Mouse (Mus musculus) limb, embryonic 15.5 days (tissue): ENCODE results near the gene Dnajc2. TPM values are rescaled to one million over a fixed set of nuclear protein-coding genes. Genes with fewer than 3 reads are reported as not detected.

Experiments used
- ATAC-seq: fragments of 200-750 bp; cut with Nextera tagmentation; 2 replicates; pipeline ENCODE4 v1.8.0; 2017; ENCODE audit warnings: low read depth, moderate TSS enrichment; ENCODE audit not compliant: insufficient number of reproducible peaks, low FRiP score, low TSS enrichment
- H3K27ac ChIP-seq: fragments of 300-500 bp; sonication (generic); 2 replicates; pipeline ENCODE4 v1.5.1; 2015; ENCODE audit warnings: moderate library complexity, mild to moderate bottlenecking, inconsistent platforms
- H3K27me3 ChIP-seq: fragments of 300-500 bp; sonication (generic); 2 replicates; pipeline ENCODE4 v1.6.1; 2015; ENCODE audit warnings: inconsistent platforms
- H3K36me3 ChIP-seq: fragments of 300-500 bp; sonication (generic); 2 replicates; pipeline ENCODE4 v1.6.1; 2015; ENCODE audit warnings: inconsistent platforms
- H3K4me1 ChIP-seq: fragments of 300-500 bp; sonication (generic); 2 replicates; pipeline ENCODE4 v1.6.1; 2015; ENCODE audit warnings: inconsistent platforms
- H3K4me2 ChIP-seq: fragments of 300-500 bp; sonication (generic); 2 replicates; pipeline ENCODE4 v1.6.1; 2015; ENCODE audit warnings: mild to moderate bottlenecking, inconsistent platforms
- H3K4me3 ChIP-seq: fragments of 300-500 bp; sonication (generic); 2 replicates; pipeline ENCODE4 v1.5.1; 2015; ENCODE audit warnings: mild to moderate bottlenecking, inconsistent platforms
- H3K9ac ChIP-seq: fragments of 300-500 bp; sonication (generic); 2 replicates; pipeline ENCODE4 v1.6.1; 2015; ENCODE audit warnings: inconsistent platforms
- H3K9me3 ChIP-seq: fragments of 300-500 bp; sonication (generic); 2 replicates; pipeline ENCODE4 v1.6.1; 2016; ENCODE audit warnings: inconsistent platforms
- WGBS: fragments of 180-500 bp; shearing (Covaris S2); methylation state at CpG from one replicate; pipeline ENCODE4 v1.1.7; 2015; 5-methylcytosine and 5-hydroxymethylcytosine counted together
- polyA plus RNA-seq: library from polyadenylated mRNA; unstranded; fragments of >200 nt; fragmentation: Nextera tagmentation; extraction: Ambion mirVana; gene quantifications from 2 replicates; pipeline ENCODE4 v1.2.1, GENCODE M21; 2015

The Dnajc2 gene
- polyA plus RNA-seq = 51.0 and 52.1 TPM in 2 replicates

DNA sequence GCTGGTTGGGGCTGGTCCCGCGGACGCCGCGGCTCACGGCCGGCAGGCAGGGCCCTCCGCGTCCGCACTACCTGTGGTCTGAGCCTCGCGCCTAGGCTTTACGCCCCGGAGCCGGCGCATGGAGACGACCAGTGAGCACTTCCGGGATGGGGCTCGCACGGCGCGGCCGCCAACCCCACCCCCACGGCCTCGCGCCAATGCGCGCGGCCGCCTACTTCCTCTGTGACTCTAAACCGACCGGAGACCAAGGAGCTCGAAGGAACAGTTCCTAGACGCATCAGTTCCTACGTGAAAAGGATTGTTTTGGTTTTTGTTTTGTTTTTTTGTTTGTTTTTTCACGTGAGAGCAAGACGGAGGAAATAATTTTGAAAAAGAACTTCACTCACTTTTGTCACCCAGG lies at the start of gene Dnajc2, which contains the start of gene Psmc2:
Dnajc2 (minus strand) TSS at position 199 of the 400 bp plus-strand sequence.
Psmc2 (plus strand) TSS at position 231 of the 400 bp plus-strand sequence.
- Histone ChIP-seq H3K4me3 (peak within 1 kb of the TSS; percentile 96), H3K9me3 (no peaks in the 10 kb centered on the region), H3K4me1 (peaks cover 13% of the 10 kb centered on the region), H3K9ac (peak within 1 kb of the TSS; percentile 71), H3K4me2 (peak within 1 kb of the TSS; percentile 96), H3K36me3 (peaks cover 32% of the 10 kb centered on the region), H3K27me3 (no peaks in the 10 kb centered on the region), H3K27ac (peak within 1 kb of the TSS; percentile 79)
- WGBS = under 1% methylated on average over 37 of the region's 37 CpGs
- ATAC-seq = peak; percentile 87

DNA sequence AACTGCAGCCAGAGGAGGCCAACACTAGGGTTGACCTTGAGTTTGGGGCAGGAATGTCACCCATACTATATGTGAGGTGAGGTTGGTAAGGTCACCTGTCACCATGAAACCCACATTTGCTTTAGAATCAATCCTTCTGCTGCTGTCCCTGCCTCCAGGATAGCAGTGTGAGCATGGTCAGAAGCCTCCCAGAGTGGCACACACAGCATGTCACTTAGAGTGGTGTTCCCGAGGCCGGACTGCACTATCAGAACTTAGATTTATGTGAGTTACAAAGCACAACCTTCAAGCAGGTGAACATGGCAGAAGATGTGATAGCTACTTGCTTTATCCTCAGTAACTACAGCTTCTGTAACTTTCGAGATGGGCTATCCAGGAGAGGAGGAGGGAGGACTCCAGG lies 46.7 kb upstream of the Dnajc2 start:
- Histone ChIP-seq H3K9ac (no peak overlapping the region), H3K36me3 (no peaks in the 10 kb centered on the region), H3K27me3 (no peaks in the 10 kb centered on the region), H3K27ac (no peak overlapping the region), H3K4me2 (no peak overlapping the region), H3K9me3 (no peaks in the 10 kb centered on the region), H3K4me1 (no peaks in the 10 kb centered on the region), H3K4me3 (no peak overlapping the region)
- WGBS = 73% methylated on average over 3 of the region's 3 CpGs
- no peak for ATAC-seq

DNA sequence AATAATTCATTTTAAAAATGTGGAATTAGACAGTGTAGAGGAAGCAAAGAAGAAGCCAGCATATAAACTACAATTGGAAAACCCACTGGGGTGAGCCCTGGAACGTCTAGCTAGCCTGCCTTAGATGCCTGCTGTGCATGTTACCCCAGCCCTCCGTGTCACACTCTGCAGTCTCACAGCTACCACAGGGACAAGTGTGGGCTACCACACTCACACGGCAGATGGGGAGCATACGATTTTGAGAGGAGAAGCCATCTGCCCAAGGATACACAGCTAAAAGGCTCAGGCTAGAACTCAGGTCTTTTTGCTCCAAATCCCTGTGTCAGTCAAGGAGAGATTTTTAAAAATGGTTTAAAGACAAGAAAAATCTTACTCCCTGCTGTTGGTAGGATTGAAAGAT lies 43.8 kb upstream of the Dnajc2 start:
- H3K4me3 ChIP-seq = no peak overlapping the region
- no peaks in the 10 kb centered on the region for H3K27me3 ChIP-seq
- no peak overlapping the region for H3K4me2 ChIP-seq
- no peak overlapping the region for H3K27ac ChIP-seq
- ATAC-seq = no peak
- no peak overlapping the region for H3K9ac ChIP-seq
- H3K36me3 ChIP-seq = no peaks in the 10 kb centered on the region
- WGBS = 62% methylated on average over 4 of the region's 4 CpGs
- no peaks in the 10 kb centered on the region for H3K9me3 ChIP-seq
- no peaks in the 10 kb centered on the region for H3K4me1 ChIP-seq

DNA sequence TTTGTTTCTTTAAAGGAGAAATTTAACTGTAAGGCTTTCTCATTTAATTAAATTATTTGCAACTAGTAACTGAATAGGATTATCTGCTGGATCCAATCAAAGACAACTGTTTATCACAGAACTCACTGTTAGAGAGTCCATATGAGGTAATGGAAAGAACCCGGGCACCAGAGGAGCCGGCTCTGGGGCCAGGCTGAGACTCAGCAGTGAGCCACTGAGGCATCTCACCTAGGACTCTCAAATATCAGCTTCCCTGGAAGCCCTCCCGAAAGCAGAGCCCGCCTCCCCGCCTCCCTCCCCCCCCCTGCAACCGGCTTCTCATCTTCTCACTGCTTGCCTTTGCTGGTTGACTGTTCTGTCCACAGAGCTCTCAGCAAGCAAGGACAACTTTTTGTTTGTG lies 42.6 kb upstream of the Dnajc2 start:
- no peak for ATAC-seq
- Histone ChIP-seq H3K27me3 (no peaks in the 10 kb centered on the region), H3K27ac (no peak overlapping the region), H3K9ac (no peak overlapping the region), H3K9me3 (no peaks in the 10 kb centered on the region), H3K4me2 (no peak overlapping the region), H3K36me3 (no peaks in the 10 kb centered on the region), H3K4me1 (no peaks in the 10 kb centered on the region), H3K4me3 (no peak overlapping the region)
- 21% methylated on average over 6 of the region's 6 CpGs for WGBS

GRCm38 (mm10) chr5:21826370-21826769 lies 41.3 kb upstream of the Dnajc2 start:
- WGBS = 52% methylated on average over 7 of the region's 7 CpGs
- H3K36me3 ChIP-seq = no peaks in the 10 kb centered on the region
- no peaks in the 10 kb centered on the region for H3K9me3 ChIP-seq
- no peaks in the 10 kb centered on the region for H3K4me1 ChIP-seq
- no peak overlapping the region for H3K4me2 ChIP-seq
- H3K4me3 ChIP-seq = no peak overlapping the region
- no peak overlapping the region for H3K27ac ChIP-seq
- H3K27me3 ChIP-seq = no peaks in the 10 kb centered on the region
- H3K9ac ChIP-seq = no peak overlapping the region
- ATAC-seq = no peak

DNA sequence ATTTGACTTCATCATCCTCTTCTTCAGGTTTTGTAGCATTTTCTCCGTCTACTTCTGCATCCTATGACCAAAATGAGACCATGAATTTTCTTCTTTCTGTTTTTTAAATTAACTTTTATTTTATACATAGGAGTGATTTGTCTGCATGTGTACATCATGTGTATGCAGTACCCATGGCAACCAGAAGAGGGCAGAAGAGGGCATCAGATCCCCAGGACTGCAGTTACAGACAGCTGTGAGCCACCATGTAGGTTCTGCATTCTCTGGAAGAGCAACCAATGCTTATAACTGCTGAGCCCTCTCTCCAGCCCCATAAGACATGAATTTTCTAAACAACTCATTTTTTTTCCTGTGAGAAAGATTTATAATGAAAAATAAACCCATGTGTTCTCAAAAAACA lies 28.9 kb upstream of the Dnajc2 start:
- Histone ChIP-seq H3K9me3 (no peaks in the 10 kb centered on the region), H3K27me3 (no peaks in the 10 kb centered on the region), H3K36me3 (no peaks in the 10 kb centered on the region), H3K4me2 (no peak overlapping the region), H3K27ac (no peak overlapping the region), H3K4me1 (no peaks in the 10 kb centered on the region), H3K9ac (no peak overlapping the region), H3K4me3 (no peak overlapping the region)
- ATAC-seq = no peak
- 61% methylated on average over 1 of the region's 1 CpGs for whole genome bisulfite sequencing

- ATAC-seq = no peak
- H3K27me3 ChIP-seq = no peaks in the 10 kb centered on the region
- no peaks in the 10 kb centered on the region for H3K4me1 ChIP-seq
- H3K9me3 ChIP-seq = no peaks in the 10 kb centered on the region
- no peak overlapping the region for H3K4me3 ChIP-seq
- H3K27ac ChIP-seq = no peak overlapping the region
- WGBS = 61% methylated on average over 10 of the region's 10 CpGs
- no peak overlapping the region for H3K9ac ChIP-seq
- H3K4me2 ChIP-seq = no peak overlapping the region
- no peaks in the 10 kb centered on the region for H3K36me3 ChIP-seq
Measured at GRCm38 (mm10) chr5:21810924-21811323, 25.9 kb upstream of the Dnajc2 start.

- Histone ChIP-seq H3K27me3 (no peaks in the 10 kb centered on the region), H3K9ac (no peak overlapping the region), H3K4me3 (no peak overlapping the region), H3K4me2 (no peak overlapping the region), H3K4me1 (no peaks in the 10 kb centered on the region), H3K9me3 (no peaks in the 10 kb centered on the region), H3K27ac (no peak overlapping the region), H3K36me3 (peaks cover 41% of the 10 kb centered on the region)
- WGBS = 78% methylated on average over 4 of the region's 4 CpGs
- ATAC-seq = no peak
Measured at GRCm38 (mm10) chr5:21804837-21805236, 19.8 kb upstream of the Dnajc2 start.

DNA sequence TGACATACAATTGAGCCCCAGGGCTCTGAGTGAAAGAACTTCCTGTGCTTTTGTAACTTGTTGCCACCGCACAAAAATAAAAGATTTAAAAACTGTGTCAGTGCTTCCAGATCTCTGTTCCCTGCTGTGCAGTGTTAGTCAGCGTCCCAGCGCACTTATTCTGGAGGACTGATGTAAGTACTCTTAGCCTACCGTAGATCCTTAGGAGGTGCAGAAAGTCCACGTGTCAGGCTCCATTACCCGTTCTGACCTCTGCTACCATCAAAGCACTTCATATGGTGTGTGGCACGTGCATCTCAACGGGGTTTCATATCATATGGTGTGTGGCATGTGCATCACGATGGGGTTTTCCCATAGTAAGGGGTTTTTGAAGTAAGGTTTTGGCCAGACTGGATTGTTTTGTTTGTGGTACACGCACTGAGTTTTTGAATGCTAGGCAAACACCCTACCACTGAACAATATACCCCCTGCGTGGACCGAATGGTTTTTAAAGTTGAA lies 18.7 kb upstream of the Dnajc2 start:
- Histone ChIP-seq H3K9me3 (no peaks in the 10 kb centered on the region), H3K4me2 (no peak overlapping the region), H3K9ac (no peak overlapping the region), H3K4me1 (no peaks in the 10 kb centered on the region), H3K27ac (no peak overlapping the region), H3K4me3 (no peak overlapping the region), H3K36me3 (peaks cover 51% of the 10 kb centered on the region), H3K27me3 (no peaks in the 10 kb centered on the region)
- WGBS = 95% methylated on average over 12 of the region's 12 CpGs
- ATAC-seq = no peak

- H3K36me3 ChIP-seq = peaks cover 51% of the 10 kb centered on the region
Measured at GRCm38 (mm10) chr5:21802907-21803306, 17.9 kb upstream of the Dnajc2 start.

DNA sequence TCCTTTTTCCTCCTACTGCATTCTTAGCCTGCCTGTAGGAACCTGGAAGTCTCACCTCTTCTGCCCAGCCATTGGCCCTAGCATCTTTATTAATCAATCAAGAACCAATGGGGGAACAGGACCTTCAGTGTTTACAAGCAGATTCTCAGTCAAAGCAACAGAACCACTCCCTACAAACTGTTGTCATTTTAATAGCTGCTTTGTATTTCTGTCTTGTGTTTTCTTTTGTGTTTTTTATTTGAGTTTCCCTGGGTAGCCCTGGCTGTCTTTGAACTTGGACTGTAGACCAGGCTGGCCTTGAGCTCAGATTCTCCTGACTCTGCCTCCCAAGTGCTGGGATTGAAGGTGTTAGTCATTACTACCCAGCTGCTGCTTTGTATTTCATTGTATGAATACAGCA lies 7.1 kb upstream of the Dnajc2 start:
- Histone ChIP-seq H3K4me2 (no peak overlapping the region), H3K9ac (no peak overlapping the region), H3K4me1 (peaks cover 13% of the 10 kb centered on the region), H3K27ac (no peak overlapping the region), H3K27me3 (no peaks in the 10 kb centered on the region), H3K9me3 (no peaks in the 10 kb centered on the region), H3K36me3 (peaks cover 28% of the 10 kb centered on the region), H3K4me3 (no peak overlapping the region)
- no peak for ATAC-seq

More at GRCm38 (mm10) chr5:21802907-21803306, 17.9 kb upstream of the Dnajc2 start:
- Histone ChIP-seq H3K27me3 (no peaks in the 10 kb centered on the region), H3K4me2 (no peak overlapping the region), H3K4me3 (no peak overlapping the region), H3K9me3 (no peaks in the 10 kb centered on the region), H3K4me1 (no peaks in the 10 kb centered on the region), H3K9ac (no peak overlapping the region), H3K27ac (no peak overlapping the region)
- no peak for ATAC-seq
- WGBS = 91% methylated on average over 9 of the region's 9 CpGs

- Histone ChIP-seq H3K27ac (no peak overlapping the region), H3K9ac (no peak overlapping the region), H3K4me1 (peaks cover 13% of the 10 kb centered on the region), H3K36me3 (peaks cover 11% of the 10 kb centered on the region), H3K27me3 (no peaks in the 10 kb centered on the region), H3K9me3 (no peaks in the 10 kb centered on the region), H3K4me2 (no peak overlapping the region), H3K4me3 (no peak overlapping the region)
- no peak for ATAC-seq
- WGBS = 63% methylated on average over 5 of the region's 5 CpGs
Measured at GRCm38 (mm10) chr5:21789061-21789460, 4.0 kb upstream of the Dnajc2 start.
